Mouse (Mus musculus): ENCODE measurements around the gene Tcf3. TPM values are rescaled to one million over a fixed set of nuclear protein-coding genes. Genes with fewer than 3 reads are reported as not detected.

The Tcf3 gene
- total RNA-seq, 2 experiments from 2014 or later = 26.0 to 28.3 TPM

DNA sequence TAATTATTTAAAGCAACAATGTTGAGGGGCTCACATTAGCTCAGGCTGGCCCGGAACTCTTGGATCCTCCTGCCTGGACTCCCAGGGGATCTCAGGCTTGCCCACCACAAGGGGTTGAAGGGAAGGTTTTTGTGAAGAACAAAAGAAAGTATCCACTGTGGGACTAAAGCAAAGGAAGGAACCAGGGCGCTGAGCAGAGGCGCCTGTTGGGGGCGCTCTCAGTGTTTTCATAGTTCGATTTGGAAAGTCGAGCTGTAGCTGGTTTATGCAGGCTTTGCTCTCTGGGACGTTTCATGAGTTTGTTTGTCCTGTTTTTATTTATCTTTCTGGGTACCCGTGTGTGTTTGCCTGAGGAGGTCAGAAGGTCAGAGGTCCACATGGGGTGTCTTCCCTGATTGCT lies 8.2 kb upstream of the Tcf3 start:
- intact Hi-C loops (cut with DNase I) = no loop called here
- DNase-seq (ENCODE audit: low spot score in 2 of 2) = no peak

- DNase-seq (ENCODE audit: low spot score in 2 of 2) = no peak
- intact Hi-C loops (cut with DNase I) = no loop called here
Observed at GRCm38 (mm10) chr10:80440031-80440430, 6.6 kb upstream of the Tcf3 start.

DNA sequence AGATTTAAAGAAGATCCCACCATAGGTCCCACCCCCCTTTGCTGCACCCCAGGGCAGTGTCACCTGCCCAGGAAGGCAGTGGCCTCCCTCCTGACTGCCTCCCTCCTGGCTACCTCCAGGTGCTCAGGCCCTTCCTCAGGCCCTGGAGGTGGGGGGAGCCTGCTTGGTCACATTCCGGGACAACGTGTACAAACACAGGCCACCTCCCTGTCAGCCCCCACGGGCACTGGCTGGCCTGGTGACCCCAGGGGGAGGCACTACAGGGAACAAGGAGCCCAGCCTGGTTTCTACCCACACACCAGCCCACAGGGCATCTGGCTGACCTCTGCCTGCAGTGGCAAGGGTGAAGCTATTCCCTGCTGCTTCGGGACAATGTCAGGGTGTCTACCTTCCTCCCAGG lies 4.5 kb upstream of the Tcf3 start:
- intact Hi-C loops (cut with DNase I) = no loop called here
- no peak for DNase-seq (ENCODE audit: low spot score in 2 of 2)

- no peak for DNase-seq (ENCODE audit: low spot score in 2 of 2)
- intact Hi-C loops (cut with DNase I) = no loop called here
Observed at GRCm38 (mm10) chr10:80436276-80436675, 2.8 kb upstream of the Tcf3 start.

DNA sequence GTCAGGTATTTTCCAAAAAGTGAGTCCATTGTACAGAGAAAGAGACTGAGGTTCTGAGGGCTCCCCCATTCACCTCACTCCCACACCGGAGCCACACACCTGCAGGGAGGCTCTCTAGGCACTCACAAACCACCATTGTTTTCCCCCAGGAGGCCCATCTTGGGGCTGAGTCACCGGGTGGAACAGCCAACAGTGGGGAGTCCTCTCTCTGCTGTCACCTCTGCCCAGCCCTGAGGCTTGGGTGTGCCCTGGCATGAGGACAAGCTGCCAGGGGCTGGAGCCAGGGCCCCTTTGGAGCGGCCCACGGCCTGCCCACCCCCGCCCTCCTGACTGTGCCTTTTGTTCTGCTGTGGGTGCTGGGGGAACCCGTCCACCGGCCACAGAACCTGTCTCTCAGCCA lies 2.3 kb upstream of the Tcf3 start:
- intact Hi-C loops (cut with DNase I) = no loop called here
- no peak for DNase-seq (ENCODE audit: low spot score in 2 of 2)

DNA sequence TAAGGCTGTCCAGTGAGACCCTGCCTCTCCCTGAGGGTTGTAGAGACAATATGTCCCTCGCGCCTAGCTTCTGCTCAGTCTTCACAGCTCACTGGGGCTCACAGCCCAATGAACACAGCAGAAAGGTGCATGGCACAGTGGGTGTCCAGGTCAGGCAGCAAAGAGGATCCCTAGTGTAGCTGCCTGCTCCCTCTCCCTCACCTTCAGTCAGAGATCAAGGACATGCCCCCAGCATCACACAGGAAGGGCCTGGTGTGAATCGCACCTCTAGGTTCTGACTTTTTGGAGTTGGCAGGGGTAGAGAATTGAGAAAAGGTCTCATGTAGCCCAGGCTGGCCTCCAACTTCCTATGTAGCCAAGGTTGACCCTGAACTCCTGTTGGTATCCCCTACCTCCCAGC lies 1.4 kb upstream of the Tcf3 start:
- no peak for DNase-seq (ENCODE audit: low spot score in 2 of 2)
- intact Hi-C loops (cut with DNase I) = no loop called here

GRCm38 (mm10) chr10:80434233-80434592 lies 766 bp upstream of the Tcf3 start:
- intact Hi-C loops (cut with DNase I) = no loop called here
- DNase-seq (ENCODE audit: low spot score in 2 of 2) = no peak

DNA sequence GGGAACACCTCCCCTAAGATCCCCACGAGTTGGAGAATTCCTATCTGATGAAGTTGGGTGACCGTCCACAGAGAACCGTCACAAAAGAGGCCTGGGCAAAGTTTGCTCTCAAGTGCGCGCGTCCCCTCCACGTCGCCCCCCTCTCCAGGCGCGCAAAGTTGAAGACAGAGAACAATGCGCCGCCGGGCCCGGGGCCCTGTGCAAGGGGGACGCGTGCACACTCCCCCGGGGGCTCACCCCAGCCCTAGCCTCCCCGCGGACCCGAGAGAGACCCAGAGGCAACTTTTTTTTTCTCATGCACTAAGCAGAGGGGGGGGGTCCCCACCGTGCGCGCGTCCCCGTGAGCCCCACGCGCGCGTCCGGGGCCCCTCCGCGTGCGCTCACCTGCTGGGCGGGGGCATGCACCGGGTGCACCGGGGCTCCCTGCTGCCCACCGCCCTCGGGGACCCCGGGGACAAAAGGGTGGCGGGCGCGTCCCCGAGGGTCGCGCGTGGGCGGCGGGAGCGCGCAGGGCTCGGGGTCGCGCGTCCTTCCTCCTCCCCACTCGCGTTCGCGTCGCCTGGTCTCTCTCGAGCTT lies 423 bp downstream of the Tcf3 start:
- intact Hi-C loops (cut with DNase I) = loop anchor here (2.0 kb wide), 1 partner anchor 56 kb away; no protein-coding TSS in a partner anchor
- DNase-seq (ENCODE audit: low spot score in 2 of 2) = no peak

GRCm38 (mm10) chr10:80432387-80432785 lies 1.1 kb downstream of the Tcf3 start:
- intact Hi-C loops (cut with DNase I) = loop anchor here (2.0 kb wide), 1 partner anchor 56 kb away; no protein-coding TSS in a partner anchor
- no peak for DNase-seq (ENCODE audit: low spot score in 2 of 2)

DNA sequence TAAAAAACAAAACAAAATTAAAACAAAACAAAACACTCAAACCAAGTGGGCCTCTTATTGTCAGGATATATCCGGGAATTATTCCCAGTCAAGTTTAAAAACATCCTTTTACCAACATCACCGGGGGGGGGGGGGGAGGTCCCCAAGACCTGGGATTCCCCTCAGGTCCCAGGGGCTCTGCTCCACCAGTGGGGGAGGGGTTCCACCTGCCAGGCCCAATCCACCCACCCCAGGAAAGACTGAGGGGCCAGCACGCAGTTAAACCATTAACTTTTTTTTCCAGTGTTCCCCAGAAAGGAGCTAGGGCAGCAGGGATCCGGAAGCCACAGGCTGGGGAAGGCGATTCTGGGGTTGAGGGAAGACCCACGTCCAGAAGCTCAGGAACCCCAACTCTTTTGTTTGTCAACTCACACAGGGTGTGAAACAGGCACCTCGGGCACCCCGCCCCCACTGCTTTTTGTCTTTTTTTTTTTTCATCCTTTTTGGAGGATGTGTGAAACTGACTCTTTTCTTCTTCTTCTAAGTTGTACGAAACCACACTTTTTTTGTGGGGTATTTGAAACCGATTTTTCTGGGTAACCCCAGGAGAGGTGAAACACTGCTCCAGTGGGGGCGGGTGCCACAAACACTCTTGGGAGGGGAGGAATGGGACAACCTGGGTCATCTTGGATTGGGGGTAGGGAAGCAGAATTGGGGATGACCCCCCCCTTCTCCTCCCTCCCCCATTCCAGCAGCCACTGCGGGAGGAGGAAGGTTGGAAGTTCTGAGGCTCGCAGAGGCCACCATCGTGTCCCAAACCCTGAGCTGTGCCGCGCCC lies 1.7 kb downstream of the Tcf3 start:
- DNase-seq (ENCODE audit: low spot score in 2 of 2) = no peak
- intact Hi-C loops (cut with DNase I) = loop anchor here (2.0 kb wide), 1 partner anchor 55 kb away; no protein-coding TSS in a partner anchor

GRCm38 (mm10) chr10:80430375-80430980 lies 3.0 kb downstream of the Tcf3 start:
- DNase-seq (ENCODE audit: low spot score in 2 of 2) = no peak

DNA sequence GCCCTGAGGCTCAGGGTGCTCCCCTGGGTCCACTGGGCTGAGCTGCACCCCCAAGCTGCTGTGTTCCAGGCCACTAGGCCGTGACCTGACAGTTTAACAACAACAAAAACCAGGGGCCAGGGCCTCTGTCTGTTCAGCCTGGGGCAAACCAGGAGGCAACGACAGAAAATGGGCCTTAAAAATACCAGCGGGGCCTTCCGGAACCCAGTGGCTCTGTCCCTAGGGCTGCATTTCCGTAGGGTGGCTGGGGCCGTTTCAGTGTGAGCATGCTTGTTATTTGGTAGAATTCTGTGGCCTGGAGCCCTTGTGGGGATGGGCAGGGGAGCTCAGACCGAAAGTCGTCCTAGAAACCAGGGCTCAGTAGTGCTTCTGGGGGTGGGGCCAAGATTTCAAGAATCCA lies 3.6 kb downstream of the Tcf3 start:
- DNase-seq (ENCODE audit: low spot score in 2 of 2) = no peak
- intact Hi-C loops (cut with DNase I) = no loop called here

More at GRCm38 (mm10) chr10:80430375-80430980, 3.0 kb downstream of the Tcf3 start:
- intact Hi-C loops (cut with DNase I) = no loop called here

DNA sequence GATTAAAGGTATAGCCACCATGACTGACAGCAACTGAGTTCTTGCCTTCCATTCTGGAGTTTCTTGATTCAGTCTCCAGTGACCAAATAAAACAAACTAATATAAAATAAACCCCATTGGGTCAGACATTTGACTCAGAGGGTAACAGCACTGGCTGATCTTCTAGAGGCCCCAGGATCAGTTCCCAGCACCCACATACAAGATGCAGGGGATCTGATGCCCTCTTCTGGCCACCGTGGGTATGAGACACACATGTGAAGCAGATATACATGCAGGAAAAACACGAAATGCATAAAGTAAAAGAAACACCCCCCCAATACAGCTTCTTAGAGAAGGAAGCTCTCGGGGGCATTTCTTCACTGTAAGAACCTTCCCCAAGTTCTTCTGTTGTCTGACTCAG lies 8.4 kb downstream of the Tcf3 start:
- no peak for DNase-seq (ENCODE audit: low spot score in 2 of 2)

DNA sequence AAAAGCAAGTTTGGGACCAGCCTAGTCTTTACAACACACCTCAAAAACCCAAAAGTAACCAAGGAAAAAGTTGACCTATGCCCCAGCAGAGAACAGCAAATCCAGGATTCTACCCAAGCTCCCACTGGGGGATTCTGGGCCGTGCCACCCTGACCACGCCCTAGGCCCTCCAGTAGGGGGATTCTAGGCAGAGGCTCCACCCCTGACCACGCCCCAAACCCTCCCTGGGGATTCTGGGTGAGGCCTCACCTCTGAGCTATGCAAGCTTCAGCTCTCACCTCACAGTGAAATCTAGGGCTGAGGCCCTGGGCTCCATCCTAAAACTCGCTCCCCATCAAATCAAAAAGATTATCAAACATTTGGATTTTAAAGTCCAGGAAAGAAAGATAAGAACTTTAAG lies 9.9 kb downstream of the Tcf3 start:
- DNase-seq (ENCODE audit: low spot score in 2 of 2) = no peak
- intact Hi-C loops (cut with DNase I) = no loop called here

More for the DNA sequence above, 8.4 kb downstream of the Tcf3 start:
- intact Hi-C loops (cut with DNase I) = no loop called here

DNA sequence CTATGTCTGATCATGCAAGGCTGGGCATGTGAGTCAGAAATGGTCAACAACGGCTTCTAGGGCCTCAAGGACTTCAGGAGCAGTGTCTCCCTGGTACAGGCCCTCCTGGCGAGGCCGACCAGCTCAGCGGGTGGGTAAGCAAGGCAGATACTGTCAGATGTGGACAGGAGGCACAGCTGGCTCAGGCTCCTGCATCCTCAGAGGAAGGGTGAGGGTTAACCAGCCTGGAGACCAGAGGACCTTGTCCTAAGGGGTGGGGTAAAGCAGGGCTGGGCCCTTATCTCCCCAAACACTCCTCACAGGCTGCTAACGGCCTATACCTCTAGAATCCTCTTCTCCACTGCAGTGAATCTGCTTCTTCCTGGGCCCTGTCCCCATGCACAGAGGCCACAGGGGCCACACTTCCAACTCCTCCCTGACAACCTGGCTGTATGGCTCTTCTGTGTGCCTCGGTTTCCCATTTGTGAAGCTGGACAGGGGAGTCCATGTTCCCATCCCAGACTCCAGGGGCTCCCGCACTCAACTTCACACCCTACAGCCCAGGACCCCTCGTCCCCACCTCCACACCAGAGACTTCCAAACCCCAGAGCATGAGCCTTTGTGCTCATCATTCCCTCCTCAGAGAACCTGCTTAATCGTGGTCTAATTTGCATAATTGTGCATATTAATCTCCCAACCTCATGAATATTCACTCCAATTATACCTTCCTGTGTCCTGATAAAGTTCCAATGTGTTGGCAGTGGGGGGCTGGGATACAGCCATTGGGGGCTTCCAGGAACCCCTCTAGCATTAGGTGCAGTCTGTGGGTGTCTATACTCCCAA lies 11.6 kb downstream of the Tcf3 start:
- no peak for DNase-seq (ENCODE audit: low spot score in 2 of 2)
- intact Hi-C loops (cut with DNase I) = no loop called here

DNA sequence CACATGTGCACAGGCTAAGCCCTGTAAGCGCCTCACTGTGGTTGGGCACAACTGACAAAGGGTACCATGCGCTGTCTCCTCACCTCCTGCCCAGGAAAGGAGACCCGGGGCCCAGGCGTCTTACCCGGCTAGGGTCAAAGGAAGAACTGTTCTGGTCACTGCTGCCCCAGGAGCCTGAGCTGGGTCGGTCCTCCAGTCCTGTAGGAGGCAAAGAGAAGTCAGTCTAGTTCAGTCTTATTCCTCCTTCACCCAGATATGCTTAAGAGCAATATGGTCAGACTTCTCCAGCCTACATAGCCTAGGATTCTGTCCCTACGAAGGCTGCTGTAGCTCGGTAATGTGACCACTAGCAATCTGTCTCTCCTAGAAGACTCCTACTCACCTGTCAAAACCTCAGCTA lies 12.2 kb downstream of the Tcf3 start:
- no peak for DNase-seq (ENCODE audit: low spot score in 2 of 2)
- intact Hi-C loops (cut with DNase I) = no loop called here

GRCm38 (mm10) chr10:80420729-80421128 lies 12.7 kb downstream of the Tcf3 start:
- intact Hi-C loops (cut with DNase I) = no loop called here
- DNase-seq (ENCODE audit: low spot score in 2 of 2) = no peak

- no peak for DNase-seq (ENCODE audit: low spot score in 2 of 2)
- intact Hi-C loops (cut with DNase I) = no loop called here
Observed at GRCm38 (mm10) chr10:80419419-80419818, 14.0 kb downstream of the Tcf3 start.

DNA sequence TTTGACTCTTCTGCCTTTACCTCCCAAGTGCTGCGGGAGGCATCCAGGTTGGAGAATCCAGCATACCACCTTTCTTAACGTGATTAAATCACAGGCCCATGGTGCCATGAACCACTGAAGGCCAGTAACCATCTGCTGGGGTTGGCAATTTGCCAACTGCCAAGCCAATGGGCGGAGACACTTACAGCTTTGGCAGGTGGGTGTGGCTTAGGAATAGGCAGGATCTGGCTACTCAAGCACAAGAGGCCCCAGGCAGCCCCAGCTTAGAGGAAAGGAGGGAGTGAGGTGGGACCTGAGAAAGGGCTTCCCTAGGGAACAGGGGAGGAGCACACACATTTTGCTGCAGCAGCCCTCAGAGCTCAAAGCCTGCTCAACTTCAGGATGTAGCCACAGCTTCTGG lies 15.1 kb downstream of the Tcf3 start:
- DNase-seq (ENCODE audit: low spot score in 2 of 2) = no peak
- intact Hi-C loops (cut with DNase I) = no loop called here

- intact Hi-C loops (cut with DNase I) = no loop called here
Observed at GRCm38 (mm10) chr10:80417841-80418240, 15.6 kb downstream of the Tcf3 start.

More at GRCm38 (mm10) chr10:80417841-80418240, 15.6 kb downstream of the Tcf3 start:
- no peak for DNase-seq (ENCODE audit: low spot score in 2 of 2)

Measured in left cerebral cortex, postnatal 36 days (tissue).